Mouse (Mus musculus) testis, adult 2 months (tissue): ENCODE data around the gene Gabra6.

ENCODE experiments used
- CTCF ChIP-seq: fragments of 200-500 bp; IDR thresholded peaks from 2 replicates; pipeline ENCODE4 v1.5.1; 2012; ENCODE audit warnings: low read depth, mild to moderate bottlenecking, inconsistent platforms, low read length, moderate library complexity; ENCODE audit not compliant: control insufficient read depth, insufficient read depth, insufficient replicate concordance
- POLR2A ChIP-seq: fragments of 200-500 bp; IDR thresholded peaks from 2 replicates; pipeline ENCODE4 v1.6.1; 2012; ENCODE audit warnings: low read depth, mild to moderate bottlenecking, inconsistent platforms, low read length, moderate library complexity; ENCODE audit not compliant: control insufficient read depth

GRCm38 (mm10) chr11:42317985-42318384, 2.9 kb downstream of the Gabra6 start:
- TF ChIP-seq POLR2A (no peak), CTCF (no peak)
